Mouse (Mus musculus): Measurements from ENCODE around the gene Bhlhb9. TPM values are rescaled to one million over a fixed set of nuclear protein-coding genes. Genes with fewer than 3 reads are reported as not detected.
"Not testable (repeated sequence)": the region's sequence is repeated elsewhere in the genome, so short reads cannot be mapped to it uniquely, and the experiment has no call there.

The Bhlhb9 gene
- polyA plus RNA-seq (2014; fragmentation: Nextera tagmentation; extraction: Ambion mirVana) = 72.9 and 79.5 TPM in 2 replicates

- 16% methylated on average over 2 of the region's 5 CpGs for WGBS
- H3K36me3 ChIP-seq (replicated peaks; ENCODE audit: control insufficient read depth, insufficient read depth, low read depth, low read length); H3K27me3 ChIP-seq (ENCODE audit: control insufficient read depth, insufficient read depth, low read length); H3K4me1 ChIP-seq (ENCODE audit: control insufficient read depth, insufficient read depth, low read length); ATAC-seq (replicated peaks; ENCODE audit: insufficient number of reproducible peaks, low FRiP score, low TSS enrichment, low read depth); H3K27ac ChIP-seq (replicated peaks; ENCODE audit: low read depth, low read length); H3K9me3 ChIP-seq (replicated peaks; ENCODE audit: control insufficient read depth, low read length): not testable (repeated sequence)
- H3K4me3 ChIP-seq (ENCODE audit: low read depth, low read length) = peak within 1 kb of the TSS; percentile 54
- H3K4me2 ChIP-seq (ENCODE audit: low read depth, low read length) = peak within 1 kb of the TSS; percentile 67
- H3K9ac ChIP-seq (replicated peaks; ENCODE audit: low read length) = peak within 1 kb of the TSS; percentile 59
- peak; percentile 56 for DNase-seq (ENCODE audit: low spot score)
These were observed at the start of gene Bhlhb9 for GRCm38 (mm10) chrX:135797212-135797644. Gene Bhlhb9, plus strand, starts transcription at chrX:135797594.

GRCm38 (mm10) chrX:135752832-135753231 is 44.6 kb upstream of the Bhlhb9 start:
- Histone ChIP-seq H3K27me3 (ENCODE audit: control insufficient read depth, insufficient read depth, low read length) (no peaks in the 10 kb centered on the region), H3K27ac (replicated peaks; ENCODE audit: low read depth, low read length) (no peak overlapping the region), H3K36me3 (replicated peaks; ENCODE audit: control insufficient read depth, insufficient read depth, low read depth, low read length) (no peaks in the 10 kb centered on the region), H3K4me1 (ENCODE audit: control insufficient read depth, insufficient read depth, low read length) (no peaks in the 10 kb centered on the region), H3K9ac (replicated peaks; ENCODE audit: low read length) (no peak overlapping the region), H3K4me3 (ENCODE audit: low read depth, low read length) (no peak overlapping the region), H3K9me3 (replicated peaks; ENCODE audit: control insufficient read depth, low read length) (no peaks in the 10 kb centered on the region), H3K4me2 (ENCODE audit: low read depth, low read length) (no peak overlapping the region)
- ATAC-seq (replicated peaks; ENCODE audit: insufficient number of reproducible peaks, low FRiP score, low TSS enrichment, low read depth) (no peak), DNase-seq (ENCODE audit: low spot score) (peak; percentile 73)
- WGBS = 7% methylated on average over 2 of the region's 2 CpGs

GRCm38 (mm10) chrX:135761707-135762106 is 35.7 kb upstream of the Bhlhb9 start:
- Histone ChIP-seq H3K36me3 (replicated peaks; ENCODE audit: control insufficient read depth, insufficient read depth, low read depth, low read length) (no peaks in the 10 kb centered on the region), H3K9ac (replicated peaks; ENCODE audit: low read length) (no peak overlapping the region), H3K4me2 (ENCODE audit: low read depth, low read length) (no peak overlapping the region), H3K27me3 (ENCODE audit: control insufficient read depth, insufficient read depth, low read length) (no peaks in the 10 kb centered on the region), H3K4me1 (ENCODE audit: control insufficient read depth, insufficient read depth, low read length) (no peaks in the 10 kb centered on the region), H3K4me3 (ENCODE audit: low read depth, low read length) (no peak overlapping the region), H3K27ac (replicated peaks; ENCODE audit: low read depth, low read length) (no peak overlapping the region), H3K9me3 (replicated peaks; ENCODE audit: control insufficient read depth, low read length) (no peaks in the 10 kb centered on the region)
- DNase-seq (ENCODE audit: low spot score) (peak; percentile 30), ATAC-seq (replicated peaks; ENCODE audit: insufficient number of reproducible peaks, low FRiP score, low TSS enrichment, low read depth) (no peak)

GRCm38 (mm10) chrX:135768043-135768548 is 29.3 kb upstream of the Bhlhb9 start:
- H3K4me3 ChIP-seq (ENCODE audit: low read depth, low read length) = no peak overlapping the region
- no peaks in the 10 kb centered on the region for H3K27me3 ChIP-seq (ENCODE audit: control insufficient read depth, insufficient read depth, low read length)
- H3K27ac ChIP-seq (replicated peaks; ENCODE audit: low read depth, low read length) = no peak overlapping the region
- H3K9me3 ChIP-seq (replicated peaks; ENCODE audit: control insufficient read depth, low read length) = no peaks in the 10 kb centered on the region
- ATAC-seq (replicated peaks; ENCODE audit: insufficient number of reproducible peaks, low FRiP score, low TSS enrichment, low read depth) (no peak), DNase-seq (ENCODE audit: low spot score) (no peak)
- H3K9ac ChIP-seq (replicated peaks; ENCODE audit: low read length) = no peak overlapping the region
- H3K36me3 ChIP-seq (replicated peaks; ENCODE audit: control insufficient read depth, insufficient read depth, low read depth, low read length) = no peaks in the 10 kb centered on the region
- no peak overlapping the region for H3K4me2 ChIP-seq (ENCODE audit: low read depth, low read length)
- WGBS = 81% methylated on average over 3 of the region's 3 CpGs
- no peaks in the 10 kb centered on the region for H3K4me1 ChIP-seq (ENCODE audit: control insufficient read depth, insufficient read depth, low read length)

GRCm38 (mm10) chrX:135768565-135768964 is 28.8 kb upstream of the Bhlhb9 start:
- no peaks in the 10 kb centered on the region for H3K4me1 ChIP-seq (ENCODE audit: control insufficient read depth, insufficient read depth, low read length)
- H3K36me3 ChIP-seq (replicated peaks; ENCODE audit: control insufficient read depth, insufficient read depth, low read depth, low read length) = no peaks in the 10 kb centered on the region
- DNase-seq (ENCODE audit: low spot score) (no peak), ATAC-seq (replicated peaks; ENCODE audit: insufficient number of reproducible peaks, low FRiP score, low TSS enrichment, low read depth) (no peak)
- 82% methylated on average over 2 of the region's 2 CpGs for WGBS
- H3K4me2 ChIP-seq (ENCODE audit: low read depth, low read length) = no peak overlapping the region
- no peaks in the 10 kb centered on the region for H3K27me3 ChIP-seq (ENCODE audit: control insufficient read depth, insufficient read depth, low read length)
- no peak overlapping the region for H3K9ac ChIP-seq (replicated peaks; ENCODE audit: low read length)
- H3K4me3 ChIP-seq (ENCODE audit: low read depth, low read length) = no peak overlapping the region
- no peak overlapping the region for H3K27ac ChIP-seq (replicated peaks; ENCODE audit: low read depth, low read length)
- no peaks in the 10 kb centered on the region for H3K9me3 ChIP-seq (replicated peaks; ENCODE audit: control insufficient read depth, low read length)

- ATAC-seq (replicated peaks; ENCODE audit: insufficient number of reproducible peaks, low FRiP score, low TSS enrichment, low read depth) = no peak
- Histone ChIP-seq H3K4me2 (ENCODE audit: low read depth, low read length) (no peak overlapping the region), H3K9ac (replicated peaks; ENCODE audit: low read length) (no peak overlapping the region), H3K9me3 (replicated peaks; ENCODE audit: control insufficient read depth, low read length) (no peaks in the 10 kb centered on the region), H3K27me3 (ENCODE audit: control insufficient read depth, insufficient read depth, low read length) (no peaks in the 10 kb centered on the region), H3K4me3 (ENCODE audit: low read depth, low read length) (no peak overlapping the region), H3K4me1 (ENCODE audit: control insufficient read depth, insufficient read depth, low read length) (no peaks in the 10 kb centered on the region), H3K27ac (replicated peaks; ENCODE audit: low read depth, low read length) (no peak overlapping the region), H3K36me3 (replicated peaks; ENCODE audit: control insufficient read depth, insufficient read depth, low read depth, low read length) (no peaks in the 10 kb centered on the region)
- DNase-seq (ENCODE audit: low spot score) = no peak
These were observed 5.9 kb upstream of the Bhlhb9 start for GRCm38 (mm10) chrX:135791536-135791935.

GRCm38 (mm10) chrX:135792326-135792725 is 5.1 kb upstream of the Bhlhb9 start:
- Histone ChIP-seq H3K27ac (replicated peaks; ENCODE audit: low read depth, low read length) (no peak overlapping the region), H3K4me1 (ENCODE audit: control insufficient read depth, insufficient read depth, low read length) (no peaks in the 10 kb centered on the region), H3K4me2 (ENCODE audit: low read depth, low read length) (no peak overlapping the region), H3K36me3 (replicated peaks; ENCODE audit: control insufficient read depth, insufficient read depth, low read depth, low read length) (no peaks in the 10 kb centered on the region), H3K27me3 (ENCODE audit: control insufficient read depth, insufficient read depth, low read length) (no peaks in the 10 kb centered on the region), H3K4me3 (ENCODE audit: low read depth, low read length) (no peak overlapping the region), H3K9me3 (replicated peaks; ENCODE audit: control insufficient read depth, low read length) (no peaks in the 10 kb centered on the region), H3K9ac (replicated peaks; ENCODE audit: low read length) (no peak overlapping the region)
- WGBS = 71% methylated on average over 6 of the region's 6 CpGs
- ATAC-seq (replicated peaks; ENCODE audit: insufficient number of reproducible peaks, low FRiP score, low TSS enrichment, low read depth) = no peak
- no peak for DNase-seq (ENCODE audit: low spot score)

- peak; percentile 71 for DNase-seq (ENCODE audit: low spot score)
- H3K9me3 ChIP-seq (replicated peaks; ENCODE audit: control insufficient read depth, low read length); H3K27me3 ChIP-seq (ENCODE audit: control insufficient read depth, insufficient read depth, low read length); H3K36me3 ChIP-seq (replicated peaks; ENCODE audit: control insufficient read depth, insufficient read depth, low read depth, low read length); H3K4me1 ChIP-seq (ENCODE audit: control insufficient read depth, insufficient read depth, low read length); H3K27ac ChIP-seq (replicated peaks; ENCODE audit: low read depth, low read length): not testable (repeated sequence)
- Histone ChIP-seq H3K4me2 (ENCODE audit: low read depth, low read length) (peak overlapping the region; percentile 67), H3K9ac (replicated peaks; ENCODE audit: low read length) (peak overlapping the region; percentile 59), H3K4me3 (ENCODE audit: low read depth, low read length) (peak overlapping the region; percentile 54)
- WGBS = 22% methylated on average over 21 of the region's 27 CpGs
- peak; percentile 91 for ATAC-seq (replicated peaks; ENCODE audit: insufficient number of reproducible peaks, low FRiP score, low TSS enrichment, low read depth)
These were observed 1.6 kb upstream of the Bhlhb9 start for GRCm38 (mm10) chrX:135795591-135796304.

Measured in embryonic facial prominence, embryonic 11.5 days (tissue).